Mouse (Mus musculus): ENCODE measurements around the gene Tmem178.

DNA sequence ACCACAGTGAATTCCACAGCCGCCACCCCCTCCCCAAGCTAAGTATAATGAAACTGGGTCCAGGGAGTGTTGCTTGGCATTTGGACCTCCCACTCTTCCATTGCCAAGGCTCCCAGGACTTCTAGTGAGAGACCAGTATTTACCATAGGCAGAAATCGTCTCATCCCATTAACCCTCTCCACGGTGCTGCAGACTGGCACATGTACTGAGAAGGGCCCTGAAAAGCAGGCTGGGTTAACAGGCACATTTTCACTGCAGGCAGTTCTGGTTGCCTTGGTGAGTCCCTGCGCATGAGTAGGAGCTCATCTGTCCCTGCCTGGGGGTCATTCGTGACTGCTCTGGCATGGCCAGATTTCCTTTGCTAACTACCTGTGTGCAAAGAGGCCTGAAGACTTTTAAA, 40.4 kb upstream of the Tmem178 start:
- TF ChIP-seq POLR2A (IDR thresholded peaks at IDR 0.05; ENCODE audit: borderline replicate concordance, low read depth, low read length) (no peak), CTCF (IDR thresholded peaks at IDR 0.05; ENCODE audit: low read depth, low read length) (no peak)

Data from bone marrow macrophage, adult 2 months (primary cell).